Mouse (Mus musculus): ENCODE measurements around the gene Acadsb. TPM values are rescaled to one million over a fixed set of nuclear protein-coding genes. Genes with fewer than 3 reads are reported as not detected.

Gene Acadsb
- polyA plus RNA-seq, 2 experiments, result 25.4 to 83.1 TPM

GRCm38 (mm10) chr7:131465735-131466134 is 55.3 kb downstream of the Acadsb start:
- no peak for TF ChIP-seq POLR2A (IDR thresholded peaks at IDR 0.05; ENCODE audit: borderline replicate concordance, extremely low read depth, insufficient read depth, insufficient read length)
- no peaks in the 10 kb centered on the region for H3K36me3 ChIP-seq (ENCODE audit: control insufficient read depth, insufficient read depth, low read length)
- ATAC-seq (ENCODE audit: low FRiP score, low read depth) (no peak), DNase-seq (ENCODE audit: low spot score) (no peak)
- H3K4me3 ChIP-seq (replicated peaks; ENCODE audit: low read length), result no peak overlapping the region
- no peaks in the 10 kb centered on the region for H3K27me3 ChIP-seq (ENCODE audit: control insufficient read depth, insufficient read depth, low read length)
- H3K9ac ChIP-seq (ENCODE audit: low read depth, low read length, severe bottlenecking), result no peak overlapping the region
- no peaks in the 10 kb centered on the region for H3K9me3 ChIP-seq (ENCODE audit: control insufficient read depth, low read length)
- WGBS, result 56% methylated on average over 3 of the region's 3 CpGs
- no peak overlapping the region for H3K27ac ChIP-seq (replicated peaks; ENCODE audit: low read depth, low read length)
- H3K4me2 ChIP-seq (replicated peaks; ENCODE audit: low read depth, low read length, severe bottlenecking), result no peak overlapping the region
- H3K4me1 ChIP-seq (ENCODE audit: control insufficient read depth, insufficient read depth, low read length), result no peaks in the 10 kb centered on the region

- Histone ChIP-seq H3K4me2 (replicated peaks; ENCODE audit: low read depth, low read length, severe bottlenecking) (no peak overlapping the region), H3K9ac (ENCODE audit: low read depth, low read length, severe bottlenecking) (no peak overlapping the region), H3K9me3 (ENCODE audit: control insufficient read depth, low read length) (no peaks in the 10 kb centered on the region), H3K27me3 (ENCODE audit: control insufficient read depth, insufficient read depth, low read length) (no peaks in the 10 kb centered on the region), H3K4me3 (replicated peaks; ENCODE audit: low read length) (no peak overlapping the region), H3K36me3 (ENCODE audit: control insufficient read depth, insufficient read depth, low read length) (no peaks in the 10 kb centered on the region), H3K27ac (replicated peaks; ENCODE audit: low read depth, low read length) (no peak overlapping the region), H3K4me1 (ENCODE audit: control insufficient read depth, insufficient read depth, low read length) (no peaks in the 10 kb centered on the region)
- WGBS, result 85% methylated on average over 3 of the region's 3 CpGs
- TF ChIP-seq POLR2A (IDR thresholded peaks at IDR 0.05; ENCODE audit: borderline replicate concordance, extremely low read depth, insufficient read depth, insufficient read length), result no peak
- DNase-seq (ENCODE audit: low spot score) (no peak), ATAC-seq (ENCODE audit: low FRiP score, low read depth) (no peak)
These were observed 56.9 kb downstream of the Acadsb start for GRCm38 (mm10) chr7:131467312-131467711.

GRCm38 (mm10) chr7:131469506-131469905 is 59.1 kb downstream of the Acadsb start:
- Histone ChIP-seq H3K36me3 (ENCODE audit: control insufficient read depth, insufficient read depth, low read length) (no peaks in the 10 kb centered on the region), H3K4me1 (ENCODE audit: control insufficient read depth, insufficient read depth, low read length) (no peaks in the 10 kb centered on the region), H3K27ac (replicated peaks; ENCODE audit: low read depth, low read length) (no peak overlapping the region), H3K4me2 (replicated peaks; ENCODE audit: low read depth, low read length, severe bottlenecking) (no peak overlapping the region), H3K4me3 (replicated peaks; ENCODE audit: low read length) (no peak overlapping the region), H3K9ac (ENCODE audit: low read depth, low read length, severe bottlenecking) (no peak overlapping the region), H3K27me3 (ENCODE audit: control insufficient read depth, insufficient read depth, low read length) (no peaks in the 10 kb centered on the region), H3K9me3 (ENCODE audit: control insufficient read depth, low read length) (no peaks in the 10 kb centered on the region)
- no peak for TF ChIP-seq POLR2A (IDR thresholded peaks at IDR 0.05; ENCODE audit: borderline replicate concordance, extremely low read depth, insufficient read depth, insufficient read length)
- DNase-seq (ENCODE audit: low spot score) (no peak), ATAC-seq (ENCODE audit: low FRiP score, low read depth) (no peak)
- WGBS, result 82% methylated on average over 3 of the region's 3 CpGs

GRCm38 (mm10) chr7:131471551-131471950 is 61.1 kb downstream of the Acadsb start:
- Histone ChIP-seq H3K4me2 (replicated peaks; ENCODE audit: low read depth, low read length, severe bottlenecking) (no peak overlapping the region), H3K4me3 (replicated peaks; ENCODE audit: low read length) (no peak overlapping the region), H3K27me3 (ENCODE audit: control insufficient read depth, insufficient read depth, low read length) (no peaks in the 10 kb centered on the region), H3K27ac (replicated peaks; ENCODE audit: low read depth, low read length) (no peak overlapping the region), H3K9ac (ENCODE audit: low read depth, low read length, severe bottlenecking) (no peak overlapping the region), H3K36me3 (ENCODE audit: control insufficient read depth, insufficient read depth, low read length) (no peaks in the 10 kb centered on the region), H3K9me3 (ENCODE audit: control insufficient read depth, low read length) (no peaks in the 10 kb centered on the region), H3K4me1 (ENCODE audit: control insufficient read depth, insufficient read depth, low read length) (no peaks in the 10 kb centered on the region)
- ATAC-seq (ENCODE audit: low FRiP score, low read depth) (no peak), DNase-seq (ENCODE audit: low spot score) (no peak)
- no peak for TF ChIP-seq POLR2A (IDR thresholded peaks at IDR 0.05; ENCODE audit: borderline replicate concordance, extremely low read depth, insufficient read depth, insufficient read length)
- WGBS, result 83% methylated on average over 5 of the region's 5 CpGs

GRCm38 (mm10) chr7:131477140-131477539 is 66.7 kb downstream of the Acadsb start:
- WGBS, result 13% methylated on average over 8 of the region's 8 CpGs
- ATAC-seq (ENCODE audit: low FRiP score, low read depth) (no peak), DNase-seq (ENCODE audit: low spot score) (no peak)

GRCm38 (mm10) chr7:131478403-131478802 is 68.0 kb downstream of the Acadsb start:
- 90% methylated on average over 5 of the region's 5 CpGs for WGBS
- DNase-seq (ENCODE audit: low spot score) (no peak), ATAC-seq (ENCODE audit: low FRiP score, low read depth) (no peak)
- H3K4me1 ChIP-seq (ENCODE audit: control insufficient read depth, insufficient read depth, low read length), result no peaks in the 10 kb centered on the region
- no peaks in the 10 kb centered on the region for H3K36me3 ChIP-seq (ENCODE audit: control insufficient read depth, insufficient read depth, low read length)
- no peak overlapping the region for H3K9ac ChIP-seq (ENCODE audit: low read depth, low read length, severe bottlenecking)
- H3K4me2 ChIP-seq (replicated peaks; ENCODE audit: low read depth, low read length, severe bottlenecking), result no peak overlapping the region
- no peaks in the 10 kb centered on the region for H3K9me3 ChIP-seq (ENCODE audit: control insufficient read depth, low read length)
- no peak overlapping the region for H3K27ac ChIP-seq (replicated peaks; ENCODE audit: low read depth, low read length)
- no peak for TF ChIP-seq POLR2A (IDR thresholded peaks at IDR 0.05; ENCODE audit: borderline replicate concordance, extremely low read depth, insufficient read depth, insufficient read length)
- no peaks in the 10 kb centered on the region for H3K27me3 ChIP-seq (ENCODE audit: control insufficient read depth, insufficient read depth, low read length)
- no peak overlapping the region for H3K4me3 ChIP-seq (replicated peaks; ENCODE audit: low read length)

More at GRCm38 (mm10) chr7:131477140-131477539, 66.7 kb downstream of the Acadsb start:
- TF ChIP-seq POLR2A (IDR thresholded peaks at IDR 0.05; ENCODE audit: borderline replicate concordance, extremely low read depth, insufficient read depth, insufficient read length), result no peak
- Histone ChIP-seq H3K9ac (ENCODE audit: low read depth, low read length, severe bottlenecking) (no peak overlapping the region), H3K9me3 (ENCODE audit: control insufficient read depth, low read length) (no peaks in the 10 kb centered on the region), H3K27ac (replicated peaks; ENCODE audit: low read depth, low read length) (no peak overlapping the region), H3K36me3 (ENCODE audit: control insufficient read depth, insufficient read depth, low read length) (no peaks in the 10 kb centered on the region), H3K4me1 (ENCODE audit: control insufficient read depth, insufficient read depth, low read length) (no peaks in the 10 kb centered on the region), H3K4me2 (replicated peaks; ENCODE audit: low read depth, low read length, severe bottlenecking) (no peak overlapping the region), H3K27me3 (ENCODE audit: control insufficient read depth, insufficient read depth, low read length) (no peaks in the 10 kb centered on the region), H3K4me3 (replicated peaks; ENCODE audit: low read length) (no peak overlapping the region)

Other genes with a start within 250 kb of the Acadsb start
- 0.03 and 0.04 TPM in 2 replicates for gene 5430419D17Rik, start 236.2 kb upstream of the Acadsb start, polyA plus RNA-seq (2012; rRNA removed)
- gene 5430419D17Rik, start 236.2 kb upstream of the Acadsb start, polyA plus RNA-seq (2014; fragmentation: Nextera tagmentation; extraction: Ambion mirVana), result not detected in 2 replicates
- 0.08 and 0.32 TPM in 2 replicates for gene Cuzd1, start 88.3 kb upstream of the Acadsb start, polyA plus RNA-seq (2012; rRNA removed)
- gene Cuzd1, start 88.3 kb upstream of the Acadsb start, polyA plus RNA-seq (2014; fragmentation: Nextera tagmentation; extraction: Ambion mirVana), result 0.11 TPM in 1 of 2 replicates, not detected in the other
- 0.40 and 0.78 TPM in 2 replicates for gene Fam24b, start 81.1 kb upstream of the Acadsb start, polyA plus RNA-seq (2012; rRNA removed)
- not detected in 2 replicates for gene Fam24b, start 81.1 kb upstream of the Acadsb start, polyA plus RNA-seq (2014; fragmentation: Nextera tagmentation; extraction: Ambion mirVana)
- not detected in 2 replicates for gene Fam24a, start 76.7 kb upstream of the Acadsb start, polyA plus RNA-seq (2012; rRNA removed)
- gene Fam24a, start 76.7 kb upstream of the Acadsb start, polyA plus RNA-seq (2014; fragmentation: Nextera tagmentation; extraction: Ambion mirVana), result 0.40 TPM in 1 of 2 replicates, not detected in the other
- 15.0 and 15.4 TPM in 2 replicates for gene 2310057M21Rik, start 47.8 kb upstream of the Acadsb start, polyA plus RNA-seq (2012; rRNA removed)
- 19.6 and 26.4 TPM in 2 replicates for gene 2310057M21Rik, start 47.8 kb upstream of the Acadsb start, polyA plus RNA-seq (2014; fragmentation: Nextera tagmentation; extraction: Ambion mirVana)
- gene Pstk, start 39.5 kb upstream of the Acadsb start, polyA plus RNA-seq (2012; rRNA removed), result 72.1 and 77.7 TPM in 2 replicates
- gene Pstk, start 39.5 kb upstream of the Acadsb start, polyA plus RNA-seq (2014; fragmentation: Nextera tagmentation; extraction: Ambion mirVana), result 70.4 and 71.5 TPM in 2 replicates
- 14.3 and 18.1 TPM in 2 replicates for gene Ikzf5, start 80 bp upstream of the Acadsb start, polyA plus RNA-seq (2012; rRNA removed)
- 16.2 and 17.2 TPM in 2 replicates for gene Ikzf5, start 80 bp upstream of the Acadsb start, polyA plus RNA-seq (2014; fragmentation: Nextera tagmentation; extraction: Ambion mirVana)
- gene Hmx3, start 132.3 kb downstream of the Acadsb start, polyA plus RNA-seq (2012; rRNA removed), result 0.04 TPM in 1 of 2 replicates, not detected in the other
- not detected in 2 replicates for gene Hmx3, start 132.3 kb downstream of the Acadsb start, polyA plus RNA-seq (2014; fragmentation: Nextera tagmentation; extraction: Ambion mirVana)
- 0.09 TPM in 1 of 2 replicates, not detected in the other for gene Hmx2, start 138.2 kb downstream of the Acadsb start, polyA plus RNA-seq (2012; rRNA removed)
- gene Hmx2, start 138.2 kb downstream of the Acadsb start, polyA plus RNA-seq (2014; fragmentation: Nextera tagmentation; extraction: Ambion mirVana), result not detected in 2 replicates
- 169 and 185 TPM in 2 replicates for gene Bub3, start 149.6 kb downstream of the Acadsb start, polyA plus RNA-seq (2012; rRNA removed)
- gene Bub3, start 149.6 kb downstream of the Acadsb start, polyA plus RNA-seq (2014; fragmentation: Nextera tagmentation; extraction: Ambion mirVana), result 188 and 189 TPM in 2 replicates